Mouse (Mus musculus) embryonic facial prominence, embryonic 13.5 days (tissue): ENCODE results near the gene Nradd. TPM values are rescaled to one million over a fixed set of nuclear protein-coding genes. Genes with fewer than 3 reads are reported as not detected.

Source experiments
- ATAC-seq: fragments of 200-750 bp; cut with Nextera tagmentation; 2 replicates; pipeline ENCODE4 v1.8.0; 2017; ENCODE audit warnings: low read depth; ENCODE audit not compliant: insufficient number of reproducible peaks, insufficient read depth, low FRiP score, low TSS enrichment
- H3K27ac ChIP-seq: fragments of 300-500 bp; sonication (generic); 2 replicates; pipeline ENCODE4 v1.5.1; 2015; ENCODE audit warnings: moderate library complexity, mild to moderate bottlenecking, inconsistent platforms
- H3K27me3 ChIP-seq: fragments of 300-500 bp; sonication (generic); 2 replicates; pipeline ENCODE4 v1.6.1; 2015; ENCODE audit warnings: mild to moderate bottlenecking, inconsistent platforms
- H3K36me3 ChIP-seq: fragments of 300-500 bp; sonication (generic); 2 replicates; pipeline ENCODE4 v1.6.1; 2015; ENCODE audit warnings: mild to moderate bottlenecking, inconsistent platforms
- H3K4me1 ChIP-seq: fragments of 300-500 bp; sonication (generic); 2 replicates; pipeline ENCODE4 v1.6.1; 2015; ENCODE audit warnings: inconsistent platforms
- H3K4me2 ChIP-seq: fragments of 300-500 bp; sonication (generic); 2 replicates; pipeline ENCODE4 v1.6.1; 2015; ENCODE audit warnings: moderate library complexity, mild to moderate bottlenecking, inconsistent platforms
- H3K4me3 ChIP-seq: fragments of 300-500 bp; sonication (generic); 2 replicates; pipeline ENCODE4 v1.5.1; 2015; ENCODE audit warnings: mild to moderate bottlenecking, inconsistent platforms
- H3K9ac ChIP-seq: fragments of 300-500 bp; sonication (generic); 2 replicates; pipeline ENCODE4 v1.6.1; 2015; ENCODE audit warnings: mild to moderate bottlenecking, inconsistent platforms
- H3K9me3 ChIP-seq: fragments of 300-500 bp; sonication (generic); 2 replicates; pipeline ENCODE4 v1.6.1; 2016; ENCODE audit warnings: inconsistent platforms
- WGBS: fragments of 180-500 bp; shearing (Covaris S2); methylation state at CpG from one replicate; pipeline ENCODE4 v1.1.7; 2015; ENCODE audit warnings: mixed read lengths; 5-methylcytosine and 5-hydroxymethylcytosine counted together
- polyA plus RNA-seq: library from polyadenylated mRNA; unstranded; fragments of >200 nt; fragmentation: Nextera tagmentation; extraction: Ambion mirVana; gene quantifications from 2 replicates; pipeline ENCODE4 v1.2.1, GENCODE M21; 2015

Nradd gene
- polyA plus RNA-seq, 1 experiment from 2014 or later, result 77.5 TPM

GRCm38 (mm10) chr9:110660208-110660607 is 36.0 kb upstream of the Nradd start:
- Histone ChIP-seq H3K27me3 (0 out of 2 replicates have a peak, but pooled peaks cover 2% of the 10 kb centered on the region), H3K36me3 (peaks cover 7% of the 10 kb centered on the region; the same call in 1 of the 2 replicates), H3K4me3 (no peak overlapping the region), H3K4me2 (no peak overlapping the region), H3K27ac (no peak overlapping the region), H3K4me1 (peaks cover 14% of the 10 kb centered on the region), H3K9me3 (no peaks in the 10 kb centered on the region), H3K9ac (no peak overlapping the region)
- WGBS, result 83% methylated on average over 2 of the region's 2 CpGs
- no peak for ATAC-seq

- H3K9me3 ChIP-seq, result no peaks in the 10 kb centered on the region
- H3K4me2 ChIP-seq, result no peak overlapping the region
- H3K36me3 ChIP-seq, result peaks cover 7% of the 10 kb centered on the region; the same call in 1 of the 2 replicates
- no peak overlapping the region for H3K27ac ChIP-seq
- 92% methylated on average over 12 of the region's 12 CpGs for WGBS
- no peak for ATAC-seq
- H3K4me1 ChIP-seq, result peaks cover 17% of the 10 kb centered on the region
- no peak overlapping the region for H3K9ac ChIP-seq
- no peak overlapping the region for H3K4me3 ChIP-seq
- H3K27me3 ChIP-seq, result peaks cover 9% of the 10 kb centered on the region
Measured at GRCm38 (mm10) chr9:110659521-110659920, 35.3 kb upstream of the Nradd start.

- Histone ChIP-seq H3K36me3 (peaks cover 7% of the 10 kb centered on the region; the same call in 1 of the 2 replicates), H3K4me3 (peak overlapping the region; percentile 70), H3K27me3 (peaks cover 28% of the 10 kb centered on the region), H3K9me3 (no peaks in the 10 kb centered on the region), H3K9ac (peak overlapping the region; percentile 79), H3K4me2 (peak overlapping the region; percentile 73), H3K27ac (no peak overlapping the region), H3K4me1 (peaks cover 36% of the 10 kb centered on the region)
- no peak for ATAC-seq
- 82% methylated on average over 13 of the region's 13 CpGs for WGBS
Measured at GRCm38 (mm10) chr9:110657474-110658078, 33.3 kb upstream of the Nradd start.

- H3K36me3 ChIP-seq, result peaks cover 7% of the 10 kb centered on the region; the same call in 1 of the 2 replicates
- H3K27me3 ChIP-seq, result peaks cover 38% of the 10 kb centered on the region
- ATAC-seq, result peak; percentile 95
- WGBS, result under 1% methylated on average over 52 of the region's 52 CpGs
- peak within 1 kb of the TSS; percentile 70 for H3K4me3 ChIP-seq
- peak within 1 kb of the TSS; percentile 79 for H3K9ac ChIP-seq
- peaks cover 42% of the 10 kb centered on the region for H3K4me1 ChIP-seq
- H3K4me2 ChIP-seq, result peak within 1 kb of the TSS; percentile 73
- no peaks in the 10 kb centered on the region for H3K9me3 ChIP-seq
- H3K27ac ChIP-seq, result peak within 1 kb of the TSS; percentile 88
Measured at GRCm38 (mm10) chr9:110656249-110657221, 32.3 kb upstream of the Nradd start, which contains the start of gene Ccdc12. Ccdc12 (plus strand) TSS chr9:110656503.

- 83% methylated on average over 10 of the region's 10 CpGs for WGBS
- H3K36me3 ChIP-seq, result peaks cover 7% of the 10 kb centered on the region; the same call in 1 of the 2 replicates
- H3K27me3 ChIP-seq, result peaks cover 48% of the 10 kb centered on the region
- H3K9ac ChIP-seq, result peak overlapping the region; percentile 54
- H3K9me3 ChIP-seq, result no peaks in the 10 kb centered on the region
- H3K4me1 ChIP-seq, result peaks cover 42% of the 10 kb centered on the region
- peak overlapping the region; percentile 60; the same call in 1 of the 2 replicates for H3K27ac ChIP-seq
- ATAC-seq, result no peak
- peak overlapping the region; percentile 73 for H3K4me2 ChIP-seq
- H3K4me3 ChIP-seq, result peak overlapping the region; percentile 70
Measured at GRCm38 (mm10) chr9:110655651-110656007, 31.4 kb upstream of the Nradd start.

DNA sequence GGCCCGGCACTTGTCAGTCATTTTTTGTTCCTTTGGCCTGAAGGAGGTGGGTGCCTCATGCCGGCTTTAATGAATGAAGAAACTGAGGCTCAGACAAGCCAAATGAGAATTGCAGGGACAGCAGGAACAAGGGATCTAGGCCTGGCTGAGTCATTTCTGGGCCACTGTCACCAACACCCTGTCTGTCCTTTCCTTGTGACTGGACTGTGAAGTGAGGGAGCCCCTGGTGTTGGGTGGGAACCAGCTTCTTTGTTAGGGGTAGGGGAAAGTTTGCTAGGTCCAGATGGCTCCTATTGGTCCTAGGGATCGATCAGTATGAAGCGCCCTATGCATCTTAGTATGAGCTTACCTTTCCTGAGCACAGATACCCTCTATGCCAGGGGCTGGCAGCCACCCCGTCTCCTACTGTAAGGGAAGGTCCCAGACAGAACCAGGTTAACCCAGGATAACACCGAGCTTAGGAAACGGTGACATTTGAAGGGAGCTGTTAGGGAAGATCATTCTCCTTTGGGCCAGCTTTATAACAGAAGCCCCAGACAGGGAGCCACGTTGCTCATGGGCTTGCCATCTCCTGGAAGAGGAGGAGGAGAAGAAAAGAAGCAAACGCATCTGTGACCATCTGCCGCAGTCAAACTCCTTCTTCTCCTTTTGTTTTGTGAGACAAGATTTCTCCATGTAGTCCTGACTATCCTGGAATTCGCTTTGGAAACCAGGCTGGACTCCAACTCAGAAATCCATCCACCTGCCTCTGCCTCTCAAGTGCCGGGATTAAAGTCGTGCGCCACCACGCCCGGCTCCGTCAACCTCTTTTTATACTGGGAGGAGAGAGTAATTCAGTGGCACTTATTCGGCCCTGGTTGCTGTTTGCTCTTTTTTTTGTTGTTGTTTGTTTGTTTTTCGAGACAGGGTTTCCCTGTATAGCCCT is 30.7 kb upstream of the Nradd start:
- Histone ChIP-seq H3K36me3 (peaks cover 7% of the 10 kb centered on the region; the same call in 1 of the 2 replicates), H3K9ac (no peak overlapping the region), H3K4me1 (peaks cover 42% of the 10 kb centered on the region), H3K27me3 (peaks cover 54% of the 10 kb centered on the region), H3K4me3 (peak overlapping the region; percentile 64), H3K4me2 (peak overlapping the region; percentile 99), H3K27ac (no peak overlapping the region), H3K9me3 (no peaks in the 10 kb centered on the region)
- 81% methylated on average over 19 of the region's 19 CpGs for WGBS
- no peak for ATAC-seq

- Histone ChIP-seq H3K27me3 (peaks cover 54% of the 10 kb centered on the region), H3K4me3 (peak within 1 kb of the TSS; percentile 64), H3K9ac (peak within 1 kb of the TSS; percentile 72), H3K4me2 (peak within 1 kb of the TSS; percentile 99), H3K4me1 (peaks cover 42% of the 10 kb centered on the region), H3K27ac (no peak within 1 kb of the TSS), H3K36me3 (peaks cover 2% of the 10 kb centered on the region; the same call in 1 of the 2 replicates), H3K9me3 (no peaks in the 10 kb centered on the region)
- peak; percentile 78 for ATAC-seq
- WGBS, result under 1% methylated on average over 75 of the region's 75 CpGs
Measured at GRCm38 (mm10) chr9:110653655-110654461, 29.6 kb upstream of the Nradd start, which contains the start of gene Nbeal2. Nbeal2 (minus strand) TSS chr9:110654161.

- Histone ChIP-seq H3K9me3 (no peaks in the 10 kb centered on the region), H3K4me3 (peak overlapping the region; percentile 64), H3K36me3 (no peaks in the 10 kb centered on the region), H3K27me3 (peaks cover 54% of the 10 kb centered on the region), H3K27ac (no peak overlapping the region), H3K9ac (peak overlapping the region; percentile 72), H3K4me1 (peaks cover 42% of the 10 kb centered on the region), H3K4me2 (peak overlapping the region; percentile 99)
- WGBS, result 18% methylated on average over 14 of the region's 14 CpGs
- no peak for ATAC-seq
Measured at GRCm38 (mm10) chr9:110652963-110653654, 28.9 kb upstream of the Nradd start.

DNA sequence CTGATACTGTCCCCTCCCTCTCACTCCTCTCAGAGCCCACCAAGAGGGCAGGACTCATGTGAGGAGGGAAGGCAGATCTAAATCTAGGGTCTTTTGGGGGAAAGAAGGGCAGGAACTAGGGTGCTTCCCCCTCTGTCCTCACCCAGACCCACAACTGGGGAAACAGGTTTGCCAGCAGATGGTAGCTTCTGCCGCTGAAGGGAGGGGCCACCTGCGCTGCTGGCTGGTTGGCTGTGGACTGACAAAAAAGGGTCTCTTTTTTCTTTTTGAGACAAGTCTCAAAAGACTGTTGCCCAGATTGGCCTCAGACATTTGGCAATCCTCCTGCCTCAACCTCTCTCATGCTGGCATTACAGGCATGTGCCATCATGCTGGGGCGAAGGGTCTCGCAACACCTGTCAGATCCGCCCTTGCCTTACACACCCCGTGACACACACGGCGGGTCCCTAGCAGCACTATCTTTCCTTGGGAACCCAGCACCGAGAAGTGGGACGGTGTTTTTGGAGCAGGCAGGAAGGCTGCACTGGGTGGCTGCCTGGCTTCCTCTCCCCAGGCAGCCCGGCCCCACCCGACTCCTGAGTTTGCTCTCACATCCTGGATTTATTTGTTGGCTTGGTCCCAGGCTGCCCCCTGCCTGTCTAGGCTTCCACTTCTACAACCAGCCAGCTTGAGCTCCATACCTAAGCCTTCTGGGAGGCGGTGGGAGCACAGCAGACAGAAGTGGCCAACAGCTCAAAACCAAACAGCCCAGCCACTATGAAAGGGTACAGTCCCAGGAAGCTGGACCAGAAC is 27.9 kb upstream of the Nradd start:
- H3K4me1 ChIP-seq, result peaks cover 34% of the 10 kb centered on the region
- H3K36me3 ChIP-seq, result no peaks in the 10 kb centered on the region
- H3K27ac ChIP-seq, result peak overlapping the region; percentile 23
- WGBS, result 29% methylated on average over 13 of the region's 13 CpGs
- peak overlapping the region; percentile 99 for H3K4me2 ChIP-seq
- peaks cover 54% of the 10 kb centered on the region for H3K27me3 ChIP-seq
- H3K9ac ChIP-seq, result no peak overlapping the region
- no peak for ATAC-seq
- peak overlapping the region; percentile 64 for H3K4me3 ChIP-seq
- H3K9me3 ChIP-seq, result no peaks in the 10 kb centered on the region
